Mouse (Mus musculus) thymus, postnatal 4 days (tissue): Measurements from ENCODE around the gene Cnbp.

Source experiments
- DNase-seq: peaks from one replicate; pipeline ENCODE4 v3.0.0; 2021

The Cnbp gene

DNA sequence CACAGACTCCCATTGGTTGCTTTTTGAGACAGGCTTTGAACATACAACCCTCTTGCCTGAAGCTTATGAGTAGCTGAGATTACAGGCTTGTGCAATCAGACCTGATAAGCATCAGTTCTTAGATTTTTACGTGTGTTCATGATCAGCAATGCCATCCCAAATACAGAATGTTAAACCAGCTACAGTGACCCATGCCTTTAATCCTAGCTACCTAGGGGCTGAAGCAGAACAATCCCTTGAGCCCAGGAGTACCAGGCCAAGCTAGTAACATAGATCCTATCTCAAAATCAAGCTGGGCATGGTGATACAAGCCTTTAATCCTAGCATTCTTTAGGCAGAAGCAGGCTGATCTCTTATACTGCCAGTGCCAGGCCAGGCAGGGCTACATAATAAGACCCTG is 46.9 kb downstream of the Cnbp start:
- DNase-seq = no peak

DNA sequence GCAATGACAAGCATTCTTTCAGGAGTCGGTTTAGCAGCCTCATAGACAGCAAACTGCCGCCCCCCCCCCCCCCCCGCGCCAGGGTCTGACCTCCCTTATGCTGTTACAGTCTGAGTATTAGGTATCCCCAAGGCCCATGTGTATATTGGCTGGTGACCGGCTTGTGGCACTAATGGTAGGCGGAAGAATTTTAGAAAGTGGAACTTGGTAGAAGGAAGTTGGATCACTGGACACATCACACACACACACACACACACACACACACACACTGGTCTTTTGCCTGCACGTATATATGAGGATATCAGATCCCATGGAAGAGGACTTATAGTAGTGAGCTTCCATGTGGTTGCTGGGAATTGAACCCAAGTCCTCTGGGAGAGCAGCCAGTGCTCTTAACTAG is 48.4 kb downstream of the Cnbp start:
- no peak for DNase-seq

GRCm38 (mm10) chr6:87799576-87799975 is 51.3 kb downstream of the Cnbp start:
- DNase-seq = no peak

DNA sequence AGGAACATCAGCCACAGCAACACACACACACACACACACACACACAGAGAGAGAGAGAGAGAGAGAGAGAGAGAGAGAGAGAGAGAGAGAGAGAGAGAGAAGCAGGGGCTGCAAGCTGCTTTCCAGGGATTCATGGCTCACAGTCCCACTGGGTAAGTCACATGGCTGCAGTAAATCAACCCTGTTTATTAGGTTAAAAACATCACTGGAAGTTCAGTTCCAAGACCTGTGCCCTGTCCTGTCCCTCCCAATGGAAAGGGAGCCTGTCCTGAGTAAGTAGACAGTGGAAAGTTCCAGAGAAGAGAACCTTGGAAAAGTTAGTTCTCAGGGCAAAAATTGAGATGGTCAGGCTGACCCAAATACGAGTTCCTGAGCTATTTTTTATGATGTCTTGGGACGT is 53.6 kb downstream of the Cnbp start:
- DNase-seq = no peak

DNA sequence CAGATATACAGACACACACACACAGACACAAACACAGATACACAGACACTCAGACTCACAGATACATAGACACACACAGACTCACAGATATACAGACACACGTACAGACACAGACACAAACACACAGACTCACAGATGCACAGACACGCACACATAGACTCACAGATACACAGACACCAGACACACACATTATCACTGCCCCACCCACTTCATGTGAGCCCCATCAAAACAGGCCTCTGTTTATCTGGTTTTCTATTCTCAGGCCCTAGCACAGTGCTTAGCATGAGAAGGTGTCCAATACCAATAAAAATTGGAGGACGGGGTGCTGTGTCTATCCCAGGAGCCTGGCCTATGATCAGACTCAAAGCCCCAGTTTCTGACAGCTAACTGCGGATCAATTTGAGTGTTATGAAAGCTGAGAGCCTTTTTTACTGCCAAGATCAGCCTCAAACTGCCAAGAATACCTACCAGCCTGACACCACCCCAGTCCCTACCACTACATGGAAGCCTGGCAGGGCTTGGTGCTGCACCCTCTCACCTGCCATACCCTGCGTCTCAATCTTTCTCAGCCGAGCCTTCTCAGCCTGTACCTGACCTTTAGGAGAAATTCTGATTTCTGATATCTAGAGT is 54.5 kb downstream of the Cnbp start:
- no peak for DNase-seq

DNA sequence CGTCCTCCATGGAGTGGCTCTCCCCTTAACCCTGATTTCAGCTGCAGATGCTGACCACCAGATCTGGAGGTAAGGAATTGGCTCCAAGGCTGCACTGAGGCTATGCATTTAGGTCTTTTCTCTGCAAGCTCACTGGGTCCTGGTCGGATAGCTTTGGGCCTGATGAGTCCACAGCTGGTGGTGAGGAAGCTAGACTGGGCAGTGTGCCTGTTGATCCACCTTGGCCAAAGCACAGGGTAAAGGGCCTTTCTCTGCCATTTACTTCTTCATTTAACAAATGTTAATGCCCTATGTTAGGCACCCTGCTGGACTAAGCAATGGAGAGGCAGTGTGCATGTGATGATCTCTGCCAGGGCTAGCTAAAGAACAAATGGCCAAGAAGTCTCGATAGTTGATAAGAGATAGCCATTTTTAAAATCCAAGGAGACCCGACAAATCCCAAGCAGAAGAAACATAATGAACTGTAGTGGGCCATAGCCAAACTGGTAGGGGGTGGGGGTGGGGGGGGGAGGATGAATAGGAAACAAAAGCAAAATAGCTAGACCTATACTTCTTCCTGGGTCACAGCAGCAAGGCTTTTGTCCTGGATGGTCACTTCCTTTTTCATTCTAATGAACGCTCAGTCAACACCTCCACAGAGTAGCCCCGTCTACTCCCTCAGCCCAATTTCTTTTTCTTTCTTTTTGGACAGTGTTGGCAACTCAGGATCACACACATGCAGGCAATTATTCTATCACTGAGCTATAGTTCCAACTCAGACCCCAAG is 55.3 kb downstream of the Cnbp start:
- DNase-seq = no peak

DNA sequence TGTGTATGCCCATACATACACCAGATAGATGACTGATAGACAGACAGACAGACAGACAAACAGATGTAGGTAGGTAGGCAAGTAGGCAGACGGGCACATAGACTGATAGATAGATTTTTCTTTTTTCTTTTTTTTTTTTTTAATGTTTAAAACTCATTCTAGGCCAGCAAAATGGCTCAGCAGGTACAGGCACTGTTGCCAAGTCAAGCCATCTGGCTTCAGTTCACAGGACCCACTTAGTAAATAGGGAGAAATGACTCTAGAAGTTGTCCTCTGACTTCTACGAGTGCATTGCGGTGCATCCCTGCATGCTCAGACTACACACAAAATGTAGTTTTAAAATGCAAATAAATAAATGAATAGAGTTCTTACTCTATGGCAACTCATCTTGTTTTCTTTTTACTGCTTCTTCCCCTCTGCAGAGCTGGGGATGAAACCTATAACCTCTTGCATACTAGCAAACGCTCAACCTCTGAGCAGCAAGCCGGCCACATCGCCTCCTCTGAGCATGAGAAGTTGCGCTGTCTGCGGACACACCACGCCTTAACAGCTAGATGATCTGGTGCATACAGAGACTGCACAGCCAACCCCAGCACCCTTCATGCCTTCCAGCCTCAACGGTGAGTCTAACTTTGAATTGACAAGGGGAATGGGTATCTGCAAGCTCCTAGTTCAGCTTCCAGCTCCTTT is 56.9 kb downstream of the Cnbp start:
- DNase-seq = no peak
